Mouse (Mus musculus): ENCODE results near the gene AC124108.1. TPM values are rescaled to one million over a fixed set of nuclear protein-coding genes. Genes with fewer than 3 reads are reported as not detected.

Gene AC124108.1
- polyA plus RNA-seq, 1 experiment, result not detected

DNA sequence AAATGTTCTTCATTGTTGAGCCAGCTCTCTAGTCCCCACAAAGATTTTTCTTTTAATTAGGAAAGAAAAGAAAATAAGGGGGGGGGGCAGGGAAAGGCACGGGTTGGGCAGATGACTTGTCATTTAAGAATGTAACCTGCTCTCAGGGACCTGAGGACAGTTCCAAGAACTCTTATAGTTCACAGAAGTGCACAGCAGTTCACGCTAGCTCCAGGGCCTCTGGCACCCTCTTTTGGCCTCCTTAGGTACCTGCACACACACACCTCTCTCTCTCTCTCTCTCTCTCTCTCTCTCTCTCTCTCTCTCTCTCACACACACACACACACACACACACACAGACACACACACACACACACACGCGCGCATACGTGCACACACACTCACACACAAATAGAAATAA, 63.2 kb downstream of the AC124108.1 start:
- no peaks in the 10 kb centered on the region for H3K36me3 ChIP-seq (ENCODE audit: control insufficient read depth)
- H3K4me3 ChIP-seq (replicated peaks), result no peak overlapping the region
- H3K4me1 ChIP-seq (ENCODE audit: control insufficient read depth), result no peaks in the 10 kb centered on the region
- H3K27me3 ChIP-seq (ENCODE audit: control insufficient read depth), result peaks cover 2% of the 10 kb centered on the region; the same call in 1 of the 2 replicates
- H3K9me3 ChIP-seq (ENCODE audit: control insufficient read depth, low read length), result no peaks in the 10 kb centered on the region
- no peak for TF ChIP-seq GATA1 (IDR thresholded peaks at IDR 0.05; ENCODE audit: low read length)
- TF ChIP-seq TAL1 (IDR thresholded peaks at IDR 0.05; ENCODE audit: low read length), result no peak

Other genes starting within 250 kb of the AC124108.1 start
- 0.02 and 0.03 TPM in 2 replicates for gene Slc45a3, start 228.5 kb upstream of the AC124108.1 start, polyA plus RNA-seq (2012)
- 0.15 and 0.38 TPM in 2 replicates for gene Elk4, start 183.8 kb upstream of the AC124108.1 start, polyA plus RNA-seq (2012)
- gene Mfsd4a, start 123.4 kb upstream of the AC124108.1 start, polyA plus RNA-seq (2012), result not detected in 2 replicates
- not detected in 2 replicates for gene Cdk18, start 51.8 kb upstream of the AC124108.1 start, polyA plus RNA-seq (2012)
- not detected in 2 replicates for gene Lemd1, start within 50 bp of the AC124108.1 start, polyA plus RNA-seq (2012)
- not detected in 2 replicates for gene Gm10188, start 38.3 kb downstream of the AC124108.1 start, polyA plus RNA-seq (2012)
- gene Klhdc8a, start 107.2 kb downstream of the AC124108.1 start, polyA plus RNA-seq (2012), result not detected in 2 replicates
- 0.02 TPM in 1 of 2 replicates, not detected in the other for gene Nuak2, start 124.7 kb downstream of the AC124108.1 start, polyA plus RNA-seq (2012)
- gene Tmcc2, start 199.8 kb downstream of the AC124108.1 start, polyA plus RNA-seq (2012), result 409 and 495 TPM in 2 replicates
- gene Dstyk, start 226.1 kb downstream of the AC124108.1 start, polyA plus RNA-seq (2012), result 0.07 and 0.09 TPM in 2 replicates